Mouse (Mus musculus) kidney, postnatal 4 days (tissue): Measurements from ENCODE around the gene Larp4.

Source experiments
- DNase-seq, 2 experiments: peaks; one replicate each; pipeline ENCODE4 v3.0.0; 2021; ENCODE audit warnings: mixed read lengths in 2 of 2

Gene Larp4

DNA sequence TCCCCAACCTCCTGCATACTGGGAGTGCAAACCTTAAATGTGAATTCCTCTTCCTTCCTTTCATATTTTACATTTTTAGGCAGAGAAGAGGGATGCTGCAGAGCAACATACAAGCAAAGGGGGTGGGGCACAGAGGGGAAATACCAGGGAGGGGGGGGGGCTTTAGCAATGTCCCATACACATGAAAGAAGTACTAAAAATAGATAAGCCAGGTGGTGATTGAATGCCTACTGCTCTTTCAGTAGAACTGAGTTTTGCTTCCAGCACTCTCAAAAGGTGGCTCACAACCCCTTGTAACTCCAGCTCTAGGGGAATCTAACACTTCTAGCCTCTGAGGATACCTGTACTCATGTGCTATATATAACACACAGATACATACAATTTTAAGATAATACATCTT is 36.3 kb downstream of the Larp4 start:
- no peak for DNase-seq

DNA sequence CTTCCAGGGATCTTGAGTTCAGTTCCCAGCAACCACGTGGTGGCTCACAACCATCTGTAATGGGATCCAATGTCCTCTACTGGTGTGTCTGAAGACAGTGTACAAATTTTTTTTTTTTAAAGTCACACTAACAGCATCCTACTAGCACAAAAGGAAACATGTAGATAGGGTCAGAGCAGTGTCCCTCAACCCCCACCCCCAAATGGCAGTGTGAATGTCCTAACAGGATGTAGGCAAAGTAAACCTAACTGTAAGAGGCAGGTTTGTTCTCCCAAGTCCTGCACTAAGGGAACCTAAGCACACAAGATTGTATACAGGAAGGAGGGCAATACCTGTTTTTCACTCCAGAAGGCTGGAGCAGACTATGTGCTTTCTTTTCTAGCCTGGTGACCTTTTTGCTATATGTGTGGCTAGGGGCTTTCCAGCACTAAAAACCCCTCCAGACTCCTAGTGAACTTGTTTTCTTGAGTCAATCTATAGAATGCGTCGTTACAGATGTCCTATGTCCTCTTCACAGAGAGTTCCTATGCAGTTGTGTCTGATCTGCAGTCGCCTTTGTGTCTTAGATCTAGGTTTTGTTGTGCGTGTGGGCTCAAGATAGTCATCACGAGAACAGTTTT is 48.5 kb downstream of the Larp4 start:
- DNase-seq: no peak

DNA sequence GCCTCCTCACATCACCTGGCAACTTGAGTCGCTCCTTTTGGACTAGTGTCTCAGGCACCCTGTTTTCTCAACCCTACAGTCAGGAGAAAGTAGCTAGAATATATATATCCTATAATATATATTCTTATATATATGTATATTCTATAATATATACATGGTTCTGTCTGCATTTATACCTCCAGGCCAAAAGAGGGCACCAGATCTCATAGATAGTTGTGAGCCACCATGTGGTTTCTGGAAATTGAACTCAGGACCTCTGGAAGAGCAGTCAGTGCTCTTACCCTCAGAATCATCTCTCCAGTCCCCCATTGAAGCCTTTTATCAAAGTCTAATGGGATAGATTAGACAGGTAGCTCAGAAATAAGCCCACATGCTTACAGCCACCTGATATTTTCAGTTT is 51.3 kb downstream of the Larp4 start:
- DNase-seq: no peak

DNA sequence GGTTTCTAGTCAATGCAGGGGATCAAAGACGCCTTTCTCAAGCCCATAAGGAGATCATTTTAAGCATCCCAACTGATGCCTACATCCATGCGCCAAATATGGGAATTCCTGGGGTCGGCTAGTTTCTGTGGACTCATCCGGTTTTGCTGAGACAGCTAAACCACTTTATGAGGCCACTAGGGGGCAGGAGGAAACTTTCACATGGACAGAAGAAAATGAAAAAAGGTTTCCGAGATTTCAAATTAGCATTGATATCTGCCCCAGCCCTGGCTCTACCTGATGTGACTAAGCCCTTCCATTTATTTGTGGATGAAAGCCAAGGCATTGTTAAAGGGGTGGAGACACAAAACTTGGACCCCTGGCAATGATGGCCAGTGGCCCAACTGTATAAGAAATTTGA is 53.1 kb downstream of the Larp4 start:
- DNase-seq: peak; percentile 61 to 72

DNA sequence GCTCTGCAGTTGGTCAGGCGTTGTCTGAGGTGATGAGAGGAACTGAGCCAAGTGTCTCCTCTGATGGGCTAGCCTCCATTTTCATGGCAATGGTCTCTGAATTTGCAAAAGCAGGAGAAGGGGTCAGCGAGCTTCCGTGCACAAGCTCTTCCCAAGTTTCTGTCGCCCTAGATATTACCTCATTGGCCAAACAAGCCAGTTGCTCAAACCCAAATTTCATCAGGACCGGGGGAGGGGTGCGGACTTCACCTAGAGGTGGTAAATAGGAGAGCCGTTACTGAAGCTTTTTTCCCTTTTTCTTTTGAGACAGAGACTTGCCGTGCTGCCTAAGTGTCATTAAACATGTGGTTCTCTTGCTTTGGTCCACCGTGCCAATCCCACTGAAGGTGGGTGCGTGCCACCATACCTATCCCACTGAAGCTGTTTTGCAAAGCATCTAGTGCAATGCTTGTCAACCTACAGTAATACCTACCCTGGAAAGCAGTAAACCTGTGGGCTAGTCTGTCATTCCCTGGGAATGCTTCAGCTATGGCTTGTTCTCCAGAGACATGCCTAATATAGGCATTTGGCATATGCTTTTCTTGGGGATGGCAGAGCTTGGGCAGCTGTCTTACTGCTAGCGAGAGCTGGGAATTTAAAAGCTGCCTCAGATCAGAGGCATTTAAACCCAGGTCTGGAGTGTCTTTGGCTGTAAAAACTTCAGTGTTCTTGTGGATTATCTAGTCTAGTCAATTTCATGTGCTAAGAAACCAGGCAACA is 55.4 kb downstream of the Larp4 start:
- no peak for DNase-seq

DNA sequence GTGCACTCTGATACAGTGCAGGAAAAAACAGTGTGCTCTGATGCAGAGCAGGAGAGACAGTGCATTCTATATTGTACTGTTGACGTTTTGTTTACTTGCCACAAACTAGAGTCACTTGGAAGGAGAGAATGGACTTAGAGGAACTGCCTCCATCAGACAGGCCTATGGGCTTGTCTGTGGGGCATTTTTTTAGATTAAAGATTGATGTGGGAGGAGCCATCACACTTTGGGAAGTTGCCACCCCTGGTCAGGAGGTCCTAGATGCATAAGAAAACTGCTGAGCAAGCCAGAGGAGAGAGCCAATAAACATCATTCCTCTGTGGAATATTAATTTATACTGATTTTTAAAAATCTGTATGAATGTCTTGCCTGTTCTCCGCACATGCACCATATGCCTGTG is 58.3 kb downstream of the Larp4 start:
- no peak for DNase-seq

DNA sequence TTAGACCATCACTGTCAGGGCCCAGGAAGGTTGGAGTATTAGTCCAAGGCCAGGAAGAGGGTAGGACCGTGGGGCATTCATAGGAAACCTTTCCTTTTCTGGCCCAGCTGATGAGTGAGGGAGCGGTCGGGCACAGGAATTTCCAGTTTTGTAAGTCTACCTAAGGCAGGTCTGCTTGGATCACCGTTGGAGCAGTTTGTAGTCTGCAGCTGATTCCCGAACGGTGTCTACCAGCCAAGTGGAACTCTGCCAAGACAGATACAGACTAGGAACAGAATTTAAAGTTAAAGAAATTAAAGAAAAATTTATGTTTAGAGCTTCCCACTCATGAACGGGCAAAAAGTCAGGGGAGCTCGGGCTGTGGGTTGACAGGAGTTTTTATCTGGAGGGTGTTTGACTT is 59.6 kb downstream of the Larp4 start:
- DNase-seq: no peak

DNA sequence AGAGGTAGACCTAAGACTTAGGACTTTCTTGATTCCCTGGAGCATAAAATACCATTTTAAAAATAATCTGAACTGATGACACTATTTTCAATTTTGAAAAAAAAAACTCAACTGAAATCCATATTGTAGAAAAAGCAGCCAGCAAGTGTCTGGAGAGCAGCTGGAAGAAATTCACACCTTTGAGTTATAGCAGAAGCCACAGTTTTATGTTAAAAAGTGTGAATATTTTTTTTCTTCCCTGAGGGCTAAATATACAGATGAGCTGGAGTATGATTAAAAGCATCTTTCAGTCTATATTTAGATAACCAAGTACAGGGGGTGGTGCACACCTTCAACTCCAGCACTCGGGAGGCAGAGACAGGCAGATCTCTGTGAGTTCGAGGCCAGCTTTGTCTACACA is 60.0 kb downstream of the Larp4 start:
- DNase-seq: no peak

DNA sequence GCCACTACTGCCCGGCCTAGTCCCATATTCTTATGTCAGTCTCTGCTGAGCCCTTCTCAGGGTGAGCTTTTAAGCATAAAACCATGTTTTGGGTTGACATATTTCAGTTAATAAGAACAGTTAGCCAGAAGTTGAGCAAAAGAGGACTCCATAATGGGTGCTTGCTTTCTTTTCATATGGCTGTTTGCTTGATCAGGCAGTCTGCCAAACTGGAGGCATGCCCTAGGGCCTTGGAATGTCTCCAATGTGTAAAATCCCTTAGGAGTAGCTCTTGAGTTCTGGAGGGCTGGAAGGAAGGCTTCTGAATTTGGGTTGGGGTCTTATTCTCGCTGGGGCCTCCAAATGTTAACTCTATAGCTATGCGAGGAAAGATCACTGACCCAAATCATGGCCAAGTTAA is 62.7 kb downstream of the Larp4 start:
- DNase-seq: no peak

DNA sequence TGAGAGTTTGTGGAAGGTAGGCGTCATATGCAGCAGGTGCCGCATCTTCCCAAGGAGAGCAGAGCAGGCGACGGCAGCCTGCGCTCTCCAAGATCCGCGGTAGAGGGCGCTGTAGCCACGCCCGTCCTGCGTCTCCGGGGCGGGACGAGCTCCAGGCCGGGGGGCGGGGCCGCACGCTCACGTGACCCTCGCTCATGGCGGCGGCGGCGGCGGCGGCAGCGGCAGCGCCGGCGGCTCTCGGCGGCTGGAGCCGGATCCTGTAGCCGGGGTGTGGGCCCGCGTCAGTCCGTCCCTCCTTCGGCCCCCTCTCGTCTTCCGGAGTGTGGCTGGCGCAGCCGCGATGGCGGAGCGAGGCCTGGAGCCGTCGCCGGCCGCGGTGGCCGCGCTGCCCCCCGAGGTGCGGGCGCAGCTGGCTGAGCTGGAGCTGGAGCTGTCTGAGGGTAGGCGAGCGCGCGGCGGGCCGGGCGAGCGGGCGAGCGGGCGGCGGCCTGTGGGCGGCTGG is 68.7 kb downstream of the Larp4 start, which contains the start of gene Dip2b:
Gene Dip2b (plus strand): TSS at position 195 of the 502 bp plus-strand sequence.
- peak; percentile 99 for DNase-seq

DNA sequence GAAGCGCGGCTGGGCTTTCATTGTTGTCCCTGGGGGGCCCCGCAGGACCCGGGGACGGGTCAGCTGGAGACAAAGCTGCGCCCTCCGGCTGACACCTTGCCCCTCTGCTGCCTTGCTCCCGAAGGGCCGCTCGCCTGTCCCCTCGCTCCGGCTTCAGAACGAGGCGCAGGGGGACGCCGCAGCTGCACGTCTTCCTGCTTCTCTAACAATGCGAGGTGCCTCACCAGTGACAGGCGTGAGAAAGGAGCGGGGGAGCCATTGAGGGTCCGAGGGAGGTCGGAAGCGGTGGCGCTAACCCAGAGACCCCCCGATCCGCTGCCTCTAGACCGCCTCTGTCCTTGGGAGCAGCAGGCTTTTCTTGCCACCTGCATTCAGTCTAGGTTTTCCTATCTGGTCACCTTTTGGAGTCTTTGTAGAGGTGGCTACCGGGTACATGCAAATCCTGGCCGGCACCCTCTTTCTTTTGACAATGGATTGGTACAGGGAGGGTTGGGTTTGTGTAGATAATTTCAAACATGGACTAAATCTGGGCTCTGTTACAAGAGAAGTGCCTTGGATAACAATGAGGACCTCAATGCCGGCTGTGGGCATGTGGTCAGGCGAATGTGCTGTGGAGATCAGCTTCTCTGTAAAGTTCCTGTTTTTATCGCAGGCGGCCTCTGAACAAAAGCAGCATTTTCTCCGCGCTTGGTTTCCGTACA is 69.3 kb downstream of the Larp4 start:
- DNase-seq: peak; percentile 67 to 81

DNA sequence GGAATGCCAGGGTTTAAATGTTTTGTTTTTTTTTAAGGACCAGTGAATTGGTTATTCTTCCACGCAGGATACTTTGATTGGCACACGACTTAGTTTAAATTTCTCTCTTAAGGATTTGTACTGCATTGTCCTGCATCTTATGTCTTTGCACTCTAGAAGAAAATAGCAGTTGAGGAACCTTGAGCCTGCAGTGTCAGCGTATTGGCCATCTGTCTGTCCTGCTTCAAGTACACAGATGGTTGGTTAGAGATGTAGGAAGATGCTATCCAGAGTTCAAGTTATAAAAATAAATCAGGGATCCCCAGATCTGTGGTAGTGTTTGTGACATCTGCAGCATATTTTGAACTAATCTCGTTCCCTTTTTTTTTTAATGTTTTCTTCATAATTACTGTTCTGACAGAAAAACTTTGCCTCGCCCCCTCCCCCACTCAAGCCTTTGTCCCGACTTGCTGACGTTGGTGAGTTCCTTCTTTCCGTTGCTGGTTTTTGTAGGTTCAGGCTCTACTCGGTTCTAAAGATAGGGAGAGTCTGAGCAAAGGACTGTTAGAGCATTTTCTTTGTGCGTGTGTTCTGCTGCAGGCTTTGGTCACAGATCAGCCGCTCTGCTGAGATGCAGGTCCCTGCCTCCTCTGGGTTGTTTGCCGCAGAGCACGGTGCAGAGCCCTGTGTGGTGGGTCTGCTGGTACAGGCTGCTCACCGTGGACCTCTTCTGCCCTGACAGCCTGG is 70.8 kb downstream of the Larp4 start:
- peak; percentile 23 to 37 for DNase-seq

DNA sequence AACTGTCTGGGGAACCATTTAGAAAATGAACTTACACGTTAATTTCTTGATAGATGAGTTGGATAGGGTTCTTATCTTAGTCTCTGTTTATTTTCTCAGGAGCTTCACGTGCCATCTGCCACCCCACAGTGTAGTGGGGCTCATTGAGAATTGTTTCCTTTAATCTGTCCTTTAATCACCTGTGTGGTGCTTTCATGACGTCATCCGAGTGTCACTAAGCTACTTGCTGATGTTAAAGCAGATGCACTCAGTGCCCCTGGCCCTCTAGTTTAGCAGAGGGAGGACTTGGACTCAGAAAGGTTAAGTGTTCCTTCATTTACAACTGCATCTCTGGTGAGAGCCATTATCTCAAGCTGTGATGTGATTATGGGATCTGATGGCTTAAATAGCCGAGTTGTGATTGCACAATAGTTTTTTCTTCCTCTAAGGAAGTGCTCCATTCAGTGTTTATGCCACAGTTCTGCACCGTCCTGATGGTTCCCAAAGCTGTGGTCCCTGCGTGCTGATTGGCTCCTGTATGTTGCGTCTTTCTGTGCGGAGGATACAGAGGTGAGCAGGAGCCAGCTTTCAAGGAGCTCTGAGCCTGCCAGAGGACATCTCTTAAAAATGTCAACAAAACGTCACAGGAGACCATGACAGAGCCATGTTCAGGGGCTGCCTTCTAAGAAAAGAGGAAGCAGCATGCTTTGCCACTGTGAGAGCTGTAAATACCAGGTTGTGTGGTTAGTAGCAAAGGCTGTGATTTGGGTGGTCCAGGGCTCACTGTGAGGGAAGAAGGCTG is 71.6 kb downstream of the Larp4 start:
- DNase-seq: no peak

DNA sequence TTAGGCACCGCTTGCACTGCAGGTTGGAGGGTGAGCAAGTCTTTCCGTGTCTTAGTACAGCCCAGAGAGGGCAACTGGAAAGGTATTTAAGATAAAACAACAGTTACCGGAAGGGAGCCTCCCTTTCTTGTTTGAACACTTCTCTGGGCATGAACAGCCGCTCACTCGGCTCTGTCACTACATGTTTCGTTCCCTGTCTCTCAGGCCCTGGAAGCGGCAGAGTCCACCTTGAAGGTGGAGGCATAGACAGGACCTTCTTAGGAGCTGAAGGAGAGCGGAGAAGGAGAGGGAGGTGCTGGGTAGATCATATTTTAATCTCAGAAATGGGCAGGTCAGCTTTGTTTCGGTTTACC is 72.2 kb downstream of the Larp4 start:
- DNase-seq: no peak

DNA sequence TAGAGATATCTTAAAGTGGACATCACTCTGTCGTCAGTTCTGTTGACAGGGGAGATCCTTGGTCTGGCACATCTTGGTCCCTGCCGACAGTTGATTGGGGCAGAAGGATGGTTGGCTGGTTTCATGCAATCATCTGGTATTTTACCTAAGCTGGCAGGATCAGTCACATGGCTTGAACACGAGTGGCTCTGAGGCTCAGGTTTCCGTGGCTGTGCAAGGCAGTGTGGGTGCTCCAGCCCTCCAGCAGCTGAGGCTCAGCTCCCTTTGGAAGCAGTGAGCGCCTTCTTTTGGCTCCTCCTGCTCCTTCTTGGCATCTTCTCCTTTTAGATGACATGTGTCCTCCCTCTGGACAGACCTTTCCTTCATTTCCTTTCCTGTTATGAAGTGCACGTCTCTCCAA is 75.7 kb downstream of the Larp4 start:
- DNase-seq: no peak

DNA sequence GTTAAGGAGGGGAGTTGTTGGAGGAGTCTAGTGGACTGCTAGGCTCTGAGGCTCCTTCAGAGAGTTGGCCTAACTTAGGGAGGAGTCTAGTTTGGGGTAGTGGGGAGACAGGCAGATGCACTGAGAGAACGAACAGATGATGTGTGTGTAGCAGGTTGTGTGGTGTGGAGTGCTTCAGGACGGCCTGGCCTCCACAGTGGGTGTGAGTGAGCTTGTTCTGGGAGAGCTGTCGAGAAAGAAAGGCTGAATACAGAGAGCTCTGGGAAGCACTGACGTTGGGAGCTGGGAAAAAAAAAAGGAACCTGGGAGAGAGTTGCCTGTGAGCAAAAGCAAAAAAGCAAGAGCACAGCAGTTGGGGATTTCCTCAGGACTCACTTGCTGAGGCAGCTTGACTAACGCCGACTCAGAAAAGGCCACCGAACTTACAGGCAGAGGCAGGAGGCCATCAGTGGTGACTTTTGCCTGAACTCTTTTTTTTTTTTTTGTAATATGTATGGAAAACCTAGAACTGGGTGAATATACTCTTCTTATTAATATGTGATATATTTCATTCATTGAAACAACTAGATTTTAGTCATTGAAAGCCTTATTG is 79.7 kb downstream of the Larp4 start:
- DNase-seq: no peak

DNA sequence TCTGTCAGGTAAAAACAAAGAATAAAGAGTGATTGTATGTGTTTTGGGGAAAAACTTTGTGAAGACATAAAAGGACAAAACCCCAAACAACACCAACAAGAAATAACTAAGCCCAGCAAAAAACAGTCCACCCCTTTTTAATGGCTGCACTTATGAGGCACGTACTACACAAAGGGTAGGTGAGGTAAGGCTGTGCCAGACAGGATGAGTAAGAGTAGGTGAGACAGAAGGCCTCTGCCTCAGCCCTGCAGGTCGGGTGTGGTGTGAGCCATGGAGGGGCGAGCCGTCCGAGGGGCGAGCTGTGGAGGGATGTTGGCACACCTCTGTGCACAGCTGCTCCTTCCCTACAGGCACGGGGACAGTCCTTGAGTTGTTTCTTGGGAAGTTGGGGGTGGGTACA is 81.1 kb downstream of the Larp4 start:
- DNase-seq: no peak

DNA sequence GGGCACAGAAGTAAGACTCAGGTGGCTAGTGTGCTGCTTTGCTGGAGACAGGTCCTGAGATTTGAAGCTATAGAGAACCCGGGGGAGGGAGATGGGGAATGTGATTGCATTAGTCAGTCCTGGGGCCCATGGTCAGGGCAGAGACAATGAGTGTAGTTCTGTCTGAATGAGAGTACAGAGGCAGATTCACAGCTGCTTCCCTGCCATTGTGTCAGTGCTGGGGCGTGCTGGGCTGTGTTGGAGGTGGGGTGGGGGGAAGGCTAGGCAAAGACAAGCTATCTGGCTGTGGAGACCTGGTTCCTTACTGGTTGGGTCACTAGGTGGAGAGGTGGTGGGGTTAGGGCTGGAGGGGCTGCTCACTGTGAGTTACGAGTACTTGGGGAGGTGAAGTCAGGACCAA is 82.9 kb downstream of the Larp4 start:
- no peak for DNase-seq

DNA sequence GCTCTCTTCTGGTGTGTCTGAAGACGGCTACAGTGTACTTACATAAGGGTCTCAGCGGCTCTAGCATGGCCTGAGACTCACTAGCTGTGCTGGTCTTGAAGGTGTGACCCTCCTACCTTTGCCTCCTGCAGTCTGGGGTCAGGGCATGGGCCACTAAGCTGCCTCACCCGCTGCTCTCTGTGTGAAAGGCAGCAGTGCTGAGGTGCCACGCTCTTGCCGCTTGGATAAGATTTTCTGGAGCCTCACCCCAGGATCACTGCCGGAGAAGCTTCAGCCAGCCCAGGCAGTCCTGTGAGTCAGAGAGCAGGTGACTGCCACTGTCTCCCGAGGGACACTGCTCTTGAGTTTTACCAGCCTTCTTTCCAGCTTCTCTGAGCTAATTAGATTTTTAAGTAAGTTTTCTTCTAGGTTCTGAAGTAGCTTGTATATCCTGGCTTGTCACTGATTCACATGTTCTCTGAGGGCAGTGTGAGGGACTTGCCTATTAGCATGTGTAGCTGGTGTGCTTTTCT is 86.6 kb downstream of the Larp4 start:
- peak; percentile 17 to 25 for DNase-seq

DNA sequence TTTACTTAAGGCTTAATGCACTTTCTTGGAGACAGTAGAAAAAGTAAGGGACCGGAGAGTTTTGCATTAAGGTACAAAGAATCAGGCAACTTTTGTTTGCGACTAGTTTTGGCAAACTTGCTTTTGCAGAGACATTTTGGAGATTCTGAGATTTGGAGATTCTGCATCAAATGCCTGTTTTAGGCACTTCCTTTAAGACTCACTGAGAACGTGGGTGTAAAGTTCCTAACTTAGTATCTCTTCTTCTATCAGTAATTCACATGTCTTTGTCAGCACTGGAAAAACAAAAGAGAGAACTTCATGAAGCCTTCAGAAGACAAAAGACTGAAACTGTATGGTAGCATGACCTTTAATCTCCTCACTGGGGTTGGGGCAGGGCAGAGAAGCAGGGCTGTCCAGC is 87.8 kb downstream of the Larp4 start:
- DNase-seq: no peak

DNA sequence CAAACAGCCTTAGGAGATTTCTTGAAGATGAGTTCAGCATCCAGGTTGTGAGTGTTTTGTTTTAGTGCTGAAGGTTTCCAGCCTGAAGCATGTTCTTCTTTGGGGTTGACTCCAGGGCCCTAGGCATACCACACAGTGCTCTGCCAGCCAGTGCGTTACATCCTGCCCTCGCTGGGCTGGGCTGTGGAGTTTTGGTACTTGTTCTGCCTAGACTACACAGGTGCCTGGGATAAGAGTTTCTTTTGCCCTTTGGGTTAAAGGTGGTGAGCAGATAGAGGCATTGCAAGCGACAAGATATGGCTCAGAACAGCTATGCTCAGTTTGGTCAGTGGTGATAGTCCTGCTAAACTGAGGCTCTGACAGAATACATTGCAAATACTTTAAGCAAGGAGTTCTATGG is 88.3 kb downstream of the Larp4 start:
- DNase-seq: no peak

DNA sequence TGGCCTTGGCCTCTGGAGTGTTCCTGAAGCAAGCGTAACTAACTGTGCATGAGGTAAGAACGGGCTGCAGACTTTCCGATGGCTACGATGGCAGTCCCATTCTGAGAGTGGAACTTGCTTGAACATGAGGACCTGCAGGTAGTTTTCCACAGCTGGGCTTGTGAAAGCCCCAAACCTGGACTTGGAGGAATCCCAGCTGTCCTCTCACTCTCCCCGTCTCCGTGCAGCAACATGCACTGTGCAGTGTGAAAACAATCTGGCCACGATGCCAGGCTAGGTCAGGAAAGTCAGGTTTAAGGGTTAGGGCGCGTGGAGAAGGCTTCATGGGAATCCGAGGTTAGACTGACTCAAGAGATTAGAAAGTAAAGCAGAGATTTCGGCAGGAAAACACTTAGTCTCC is 89.0 kb downstream of the Larp4 start:
- no peak for DNase-seq
